Mouse (Mus musculus) spleen, postnatal 10 days (tissue): ENCODE measurements around the gene Prrx1.
A peak's percentile ranks its signal among the peaks of the same experiment; 100 is the strongest.

Source experiments
- DNase-seq, 2 experiments: peaks; one replicate each; pipeline ENCODE4 v3.0.0; 2021 to 2022; ENCODE audit warnings: low spot score in 2 of 2

Gene Prrx1

GRCm38 (mm10) chr1:163313101-163313773 is at the start of gene Prrx1:
Gene Prrx1, minus strand, starts transcription at chr1:163313710.
- no peak for DNase-seq

- DNase-seq, result no peak
Measured at GRCm38 (mm10) chr1:163362202-163362601, 48.7 kb upstream of the Prrx1 start.

- no peak for DNase-seq
Measured at GRCm38 (mm10) chr1:163361376-163361775, 47.9 kb upstream of the Prrx1 start.

- no peak for DNase-seq
Measured at GRCm38 (mm10) chr1:163360796-163361195, 47.3 kb upstream of the Prrx1 start.

- DNase-seq, result no peak
Measured at GRCm38 (mm10) chr1:163359521-163359920, 46.0 kb upstream of the Prrx1 start.

- DNase-seq, result no peak
Measured at GRCm38 (mm10) chr1:163358165-163358564, 44.7 kb upstream of the Prrx1 start.

GRCm38 (mm10) chr1:163357733-163358132 is 44.2 kb upstream of the Prrx1 start:
- DNase-seq, result no peak

- no peak for DNase-seq
Measured at GRCm38 (mm10) chr1:163356167-163356566, 42.7 kb upstream of the Prrx1 start.

- DNase-seq, result no peak
Measured at GRCm38 (mm10) chr1:163355626-163356156, 42.2 kb upstream of the Prrx1 start.

GRCm38 (mm10) chr1:163350988-163351387 is 37.5 kb upstream of the Prrx1 start:
- DNase-seq, result no peak

- no peak for DNase-seq
Measured at GRCm38 (mm10) chr1:163345541-163345940, 32.0 kb upstream of the Prrx1 start.

GRCm38 (mm10) chr1:163344931-163345330 is 31.4 kb upstream of the Prrx1 start:
- peak in 1 of 2 experiments; percentile 17 for DNase-seq

GRCm38 (mm10) chr1:163339219-163339561 is 25.7 kb upstream of the Prrx1 start:
- no peak for DNase-seq

GRCm38 (mm10) chr1:163338525-163339218 is 25.2 kb upstream of the Prrx1 start:
- no peak for DNase-seq

GRCm38 (mm10) chr1:163337821-163338220 is 24.3 kb upstream of the Prrx1 start:
- no peak for DNase-seq

GRCm38 (mm10) chr1:163327279-163327678 is 13.8 kb upstream of the Prrx1 start:
- DNase-seq, result no peak

GRCm38 (mm10) chr1:163319669-163320571 is 6.4 kb upstream of the Prrx1 start:
- DNase-seq, result no peak

- DNase-seq, result no peak
Measured at GRCm38 (mm10) chr1:163316920-163317319, 3.4 kb upstream of the Prrx1 start.

- no peak for DNase-seq
Measured at GRCm38 (mm10) chr1:163314829-163315301, 1.4 kb upstream of the Prrx1 start.

GRCm38 (mm10) chr1:163313921-163314725 is 613 bp upstream of the Prrx1 start:
- DNase-seq, result no peak
